Mouse (Mus musculus) E14TG2a.4 (cell line): Measurements from ENCODE around the gene Kndc1.

Experiments
- H3K27me3 ChIP-seq: 2 replicates; pipeline ENCODE4 v1.6.1; 2014; ENCODE audit warnings: low read length, control low read depth; ENCODE audit not compliant: insufficient read depth
- H3K36me3 ChIP-seq: 2 replicates; pipeline ENCODE4 v1.6.1; 2014; ENCODE audit warnings: low read length, control low read depth; ENCODE audit not compliant: insufficient read depth
- H3K4me1 ChIP-seq: replicated peaks from 2 replicates; pipeline ENCODE4 v1.6.1; 2014; ENCODE audit warnings: low read depth, low read length, control low read depth
- H3K4me3 ChIP-seq: replicated peaks from 2 replicates; pipeline ENCODE4 v1.5.1; 2014; ENCODE audit warnings: mild to moderate bottlenecking, low read length
- H3K9me3 ChIP-seq: 2 replicates; pipeline ENCODE4 v1.6.1; 2014; ENCODE audit warnings: low read length, control low read depth
- CTCF ChIP-seq: conservative IDR thresholded peaks from 2 replicates; pipeline ENCODE4 v1.5.1; 2014; ENCODE audit warnings: low read length
- NANOG ChIP-seq: IDR thresholded peaks from 2 replicates; pipeline ENCODE4 v1.6.1; 2014; ENCODE audit warnings: borderline replicate concordance, low read length, mixed read lengths
- POU5F1 ChIP-seq: IDR thresholded peaks from 2 replicates; pipeline ENCODE4 v1.6.1; 2014; ENCODE audit warnings: low read length, borderline replicate concordance

Gene Kndc1

DNA sequence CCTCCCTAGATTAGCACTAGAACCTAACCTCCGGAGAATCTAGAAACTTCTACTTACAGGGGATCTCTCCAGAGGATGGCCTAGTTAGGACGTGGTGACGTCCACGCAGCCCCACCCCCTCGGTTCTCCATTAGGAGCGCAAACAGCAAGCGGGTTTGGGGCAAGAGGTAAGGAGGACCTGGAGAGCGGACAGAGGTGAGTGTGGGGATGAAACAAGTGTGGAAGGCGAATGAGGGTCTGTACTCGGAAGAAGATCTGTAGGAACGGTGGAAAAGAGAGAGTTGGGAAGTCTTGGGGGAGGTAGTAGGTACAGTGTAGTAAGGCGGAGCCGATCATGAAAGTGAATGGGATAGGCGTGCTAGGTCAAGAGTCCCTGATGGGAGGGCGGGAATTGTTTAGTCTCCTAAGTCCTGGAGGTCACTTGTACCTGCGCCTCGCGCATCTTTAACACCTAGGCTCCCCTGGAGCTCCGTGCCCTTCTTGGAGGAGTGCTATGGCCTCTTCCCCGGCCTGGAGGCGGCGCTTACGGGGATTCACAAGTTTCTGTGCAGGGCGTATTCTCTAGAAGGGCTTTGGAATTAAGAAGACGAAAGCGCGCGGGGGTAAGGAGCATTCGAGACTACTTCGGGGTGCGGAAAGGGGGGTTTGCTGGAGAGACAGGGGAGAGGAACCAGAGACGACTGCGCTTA, 55.9 kb downstream of the Kndc1 start:
- Histone ChIP-seq H3K27me3 (no peaks in the 10 kb centered on the region), H3K9me3 (no peaks in the 10 kb centered on the region), H3K4me3 (peak overlapping the region; percentile 85), H3K36me3 (peaks cover 66% of the 10 kb centered on the region), H3K4me1 (peaks cover 71% of the 10 kb centered on the region)
- TF ChIP-seq CTCF (no peak), POU5F1 (no peak), NANOG (peak; percentile 70)

DNA sequence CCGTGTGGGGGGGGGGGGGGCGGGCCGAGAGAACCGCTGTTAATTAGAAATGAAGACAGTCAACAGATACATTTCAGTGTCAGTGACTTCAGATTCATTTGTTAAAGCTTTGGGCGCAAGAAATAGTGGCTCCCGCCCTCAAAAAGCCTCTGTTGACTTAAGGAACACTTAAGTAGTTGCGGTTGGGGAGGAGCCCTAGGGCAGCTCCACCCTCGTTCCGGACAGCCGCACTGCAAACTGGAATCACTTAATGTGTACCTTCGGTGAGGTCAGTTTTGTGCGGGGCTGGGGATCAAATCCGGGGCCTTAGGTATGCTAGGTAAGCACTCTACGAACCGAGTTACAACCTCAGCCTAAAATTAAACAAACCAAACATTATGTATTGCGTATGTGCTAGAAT, 56.6 kb downstream of the Kndc1 start:
- Histone ChIP-seq H3K4me3 (peak overlapping the region; percentile 85), H3K36me3 (peaks cover 66% of the 10 kb centered on the region), H3K4me1 (peaks cover 78% of the 10 kb centered on the region), H3K27me3 (no peaks in the 10 kb centered on the region), H3K9me3 (no peaks in the 10 kb centered on the region)
- TF ChIP-seq POU5F1 (no peak), NANOG (no peak), CTCF (no peak)

DNA sequence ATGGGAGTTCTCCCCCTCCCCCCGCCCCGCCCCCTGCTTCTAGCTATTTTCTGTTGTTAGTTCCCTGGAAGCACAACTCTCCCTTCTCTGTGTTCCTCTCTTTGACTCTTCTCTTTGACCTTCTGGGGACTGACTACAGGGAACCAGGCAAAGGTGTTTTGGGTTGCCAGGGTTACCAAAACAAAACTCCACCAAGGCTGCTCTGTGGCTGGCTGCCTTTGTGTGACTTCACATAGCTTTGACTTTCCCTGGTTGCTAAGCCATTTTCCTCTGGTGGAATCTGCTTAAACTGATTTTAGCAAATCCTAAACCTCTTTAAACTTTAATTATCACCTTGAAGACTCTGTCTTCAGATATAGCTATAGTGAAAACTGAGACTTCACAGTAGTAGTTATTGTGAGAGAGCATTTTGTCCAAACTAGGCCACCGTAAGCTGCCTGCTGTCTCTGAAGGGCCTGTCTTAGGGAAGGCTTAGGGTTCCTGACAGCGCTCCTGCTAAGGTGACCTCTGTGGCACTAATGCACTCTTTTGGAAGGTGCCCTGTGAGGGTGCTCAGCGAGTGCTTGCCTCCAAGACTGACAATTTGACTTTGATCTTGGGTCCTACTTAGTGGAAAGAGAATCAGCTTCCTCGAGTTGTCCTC, 57.6 kb downstream of the Kndc1 start:
- no peaks in the 10 kb centered on the region for H3K27me3 ChIP-seq
- TF ChIP-seq POU5F1: no peak
- no peak for TF ChIP-seq CTCF
- no peak for TF ChIP-seq NANOG
- peaks cover 83% of the 10 kb centered on the region for H3K4me1 ChIP-seq
- H3K9me3 ChIP-seq: no peaks in the 10 kb centered on the region
- H3K36me3 ChIP-seq: peaks cover 67% of the 10 kb centered on the region
- H3K4me3 ChIP-seq: peak overlapping the region; percentile 85

DNA sequence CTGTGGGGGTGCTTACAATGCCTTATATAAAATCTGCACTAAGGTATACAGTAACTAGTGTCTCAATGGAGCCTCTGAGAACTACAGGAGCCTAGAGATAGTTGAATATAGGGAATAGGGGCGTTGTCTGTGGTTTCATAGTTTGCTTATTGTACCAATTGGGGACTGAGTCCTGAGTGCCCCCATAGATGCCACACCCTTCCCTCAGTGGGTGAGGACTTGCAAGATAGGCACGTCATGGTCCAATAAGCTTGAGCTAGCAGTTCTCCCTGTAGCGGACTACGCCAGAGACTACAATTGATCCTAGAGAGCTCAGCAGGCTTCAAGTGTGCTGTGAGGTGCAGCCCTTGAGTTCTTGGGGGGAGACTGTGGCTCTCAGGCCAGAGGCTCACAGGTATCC, 61.0 kb downstream of the Kndc1 start:
- H3K9me3 ChIP-seq: no peaks in the 10 kb centered on the region
- no peak for TF ChIP-seq CTCF
- TF ChIP-seq POU5F1: no peak
- no peak for TF ChIP-seq NANOG
- no peak overlapping the region for H3K4me3 ChIP-seq
- H3K36me3 ChIP-seq: peaks cover 46% of the 10 kb centered on the region
- peaks cover 66% of the 10 kb centered on the region for H3K4me1 ChIP-seq
- peaks cover 18% of the 10 kb centered on the region for H3K27me3 ChIP-seq

DNA sequence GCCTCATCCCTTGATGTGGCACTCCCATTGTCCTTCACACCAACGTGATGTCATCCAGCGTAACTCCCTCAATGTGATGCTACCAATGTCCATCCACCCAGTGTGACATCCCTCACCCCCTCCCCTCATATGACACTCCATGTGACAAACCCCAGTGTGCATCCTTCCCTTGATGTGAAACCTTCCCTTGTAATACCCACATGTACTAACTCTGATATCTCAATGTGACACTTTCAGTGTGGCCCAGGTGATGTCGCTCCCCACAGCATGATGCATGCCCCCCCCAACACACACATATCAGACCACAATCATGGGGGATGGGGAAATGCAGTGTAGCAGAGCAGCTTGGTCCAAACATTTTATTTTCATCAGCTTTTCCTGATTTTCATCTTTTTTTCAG, 62.2 kb downstream of the Kndc1 start:
- peaks cover 65% of the 10 kb centered on the region for H3K4me1 ChIP-seq
- TF ChIP-seq CTCF (no peak), POU5F1 (no peak), NANOG (no peak)
- H3K9me3 ChIP-seq: no peaks in the 10 kb centered on the region

DNA sequence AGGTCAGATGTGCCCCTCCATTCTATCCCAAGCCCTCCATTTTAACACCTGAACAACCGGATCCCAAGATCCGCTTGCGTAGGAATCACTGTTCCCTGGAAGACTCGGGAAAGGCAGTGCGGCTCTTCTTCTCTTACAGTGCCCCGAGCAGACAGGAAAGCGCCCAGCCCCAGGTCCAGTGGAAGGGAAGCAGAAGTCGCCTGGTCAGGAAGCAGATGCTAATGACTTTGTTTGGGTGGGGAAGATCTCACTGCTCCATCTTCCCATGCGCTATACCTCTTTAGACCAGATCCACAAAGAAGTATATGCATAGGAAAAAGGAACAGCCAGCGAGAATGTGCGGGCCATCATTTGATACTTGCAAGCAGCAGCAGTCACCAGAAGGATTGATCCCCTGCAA, 62.9 kb downstream of the Kndc1 start:
- Histone ChIP-seq H3K9me3 (no peaks in the 10 kb centered on the region), H3K4me3 (0 out of 2 replicates have a peak overlapping the region, but pooled peaks have one; percentile 7), H3K27me3 (peaks cover 37% of the 10 kb centered on the region), H3K4me1 (peaks cover 57% of the 10 kb centered on the region), H3K36me3 (peaks cover 41% of the 10 kb centered on the region)
- TF ChIP-seq POU5F1 (no peak), NANOG (no peak), CTCF (no peak)

More for the DNA sequence above, 62.2 kb downstream of the Kndc1 start:
- H3K4me3 ChIP-seq: no peak overlapping the region
- peaks cover 30% of the 10 kb centered on the region for H3K27me3 ChIP-seq
- peaks cover 46% of the 10 kb centered on the region for H3K36me3 ChIP-seq

DNA sequence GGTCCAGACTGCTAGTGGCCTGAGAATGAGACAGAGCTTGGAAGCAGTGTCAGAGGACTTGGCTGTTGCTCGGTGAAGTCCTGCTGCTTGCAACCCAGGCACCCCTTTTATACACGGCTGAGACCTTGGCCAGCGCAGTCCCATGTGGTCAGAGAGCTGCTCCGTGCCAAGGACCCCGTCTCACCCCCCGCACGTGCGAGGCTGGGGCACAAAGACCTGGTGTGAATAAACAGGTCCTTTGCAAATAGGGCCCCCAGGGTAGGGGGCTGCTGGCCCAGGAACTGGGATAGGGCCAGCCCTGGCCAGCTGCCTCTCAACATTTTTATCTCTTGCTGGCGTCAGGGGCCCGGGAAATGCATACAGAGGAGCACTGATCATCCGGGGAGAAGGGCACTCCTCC, 63.5 kb downstream of the Kndc1 start:
- Histone ChIP-seq H3K27me3 (peaks cover 40% of the 10 kb centered on the region), H3K36me3 (peaks cover 40% of the 10 kb centered on the region), H3K4me1 (peaks cover 55% of the 10 kb centered on the region), H3K4me3 (no peak overlapping the region), H3K9me3 (no peaks in the 10 kb centered on the region)
- TF ChIP-seq NANOG (no peak), CTCF (no peak), POU5F1 (no peak)

DNA sequence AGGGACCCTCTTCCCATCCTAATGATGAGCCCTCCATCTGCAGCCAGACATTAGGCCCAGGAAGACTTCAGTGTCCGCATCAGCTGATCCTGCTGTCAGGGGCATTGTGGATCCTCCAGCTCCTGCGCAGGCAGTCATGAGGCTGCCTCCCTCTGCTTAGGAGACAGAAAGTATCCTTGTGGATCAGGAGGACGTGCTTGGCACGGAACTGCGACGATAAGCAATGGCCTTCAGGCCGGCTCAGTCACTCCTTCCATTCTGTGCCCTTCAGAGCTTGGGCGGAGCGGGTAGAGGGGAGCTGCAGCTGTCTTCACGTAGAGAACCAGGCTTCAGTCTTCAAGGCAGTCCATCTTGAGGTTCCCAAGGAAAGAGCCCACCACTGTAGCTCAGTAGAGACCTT, 66.6 kb downstream of the Kndc1 start:
- peaks cover 62% of the 10 kb centered on the region for H3K27me3 ChIP-seq
- no peak for TF ChIP-seq CTCF
- no peak for TF ChIP-seq POU5F1
- TF ChIP-seq NANOG: no peak
- no peaks in the 10 kb centered on the region for H3K9me3 ChIP-seq
- H3K36me3 ChIP-seq: peaks cover 10% of the 10 kb centered on the region
- H3K4me1 ChIP-seq: peaks cover 32% of the 10 kb centered on the region
- no peak overlapping the region for H3K4me3 ChIP-seq

DNA sequence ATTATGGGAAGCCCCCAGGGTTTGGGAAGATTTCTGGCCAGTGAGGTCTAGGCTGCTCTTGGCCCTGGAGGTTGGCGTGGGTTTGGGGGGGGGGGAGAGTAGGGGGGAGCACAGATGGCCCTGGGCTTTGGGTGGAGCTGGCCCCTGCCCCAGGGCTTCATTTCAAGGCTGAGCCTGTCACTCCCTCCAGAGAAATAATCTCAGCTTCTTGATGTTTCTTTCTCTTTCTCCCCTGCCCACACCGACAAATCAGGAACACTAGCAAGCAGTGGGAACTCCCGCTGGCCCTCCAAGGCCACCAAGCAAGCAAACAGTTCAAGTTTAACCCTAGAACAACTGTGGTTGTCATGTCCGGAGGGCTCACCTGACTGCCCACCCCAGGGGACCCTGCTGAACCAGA, 69.3 kb downstream of the Kndc1 start:
- Histone ChIP-seq H3K27me3 (peaks cover 69% of the 10 kb centered on the region), H3K4me1 (peaks cover 22% of the 10 kb centered on the region)
- no peak for TF ChIP-seq NANOG
- TF ChIP-seq POU5F1: no peak
- TF ChIP-seq CTCF: no peak

More for the DNA sequence above, 69.3 kb downstream of the Kndc1 start:
- H3K9me3 ChIP-seq: no peaks in the 10 kb centered on the region
- no peak overlapping the region for H3K4me3 ChIP-seq
- no peaks in the 10 kb centered on the region for H3K36me3 ChIP-seq
